In the genomic region with DNA sequence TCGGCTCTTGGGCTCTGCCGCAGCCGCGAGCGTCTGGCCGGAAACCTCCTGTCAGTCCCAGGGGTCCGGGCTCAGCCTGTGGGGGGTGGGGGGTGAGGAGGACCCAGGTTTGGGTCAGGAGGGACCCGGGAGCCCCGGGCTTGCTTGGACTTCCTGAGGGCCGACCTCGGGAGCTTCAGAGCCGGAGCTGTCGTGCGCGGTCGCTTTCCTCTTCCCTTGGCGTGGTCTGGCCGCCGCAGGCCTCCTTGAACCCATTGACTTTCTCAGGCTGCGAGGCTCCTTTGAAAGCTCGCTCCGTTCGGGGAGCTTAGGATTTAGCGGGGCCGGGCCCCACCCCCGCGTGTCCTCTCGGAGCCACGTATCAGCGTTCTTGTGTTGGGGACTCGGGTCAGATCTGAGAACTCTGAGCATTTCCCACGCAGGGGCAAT, we compare ENCODE assay signal across 8 mouse cellular contexts. TPM values are rescaled to one million over a fixed set of nuclear protein-coding genes. Genes with fewer than 3 reads are reported as not detected.
A peak's percentile ranks its signal among the peaks of the same experiment; 100 is the strongest.
DNase-seq lines count a peak whose midpoint lies in the region; ATAC-seq and TF ChIP-seq lines count a peak whose summit lies in the region.

No protein-coding gene starts in this region.

- in situ Hi-C loops in Patski (cut with MboI; ENCODE audit: low pct_unique_long_range_greater_than_20kb) = loop anchor here (5.0 kb wide), 1 partner anchor 72 kb away; a partner anchor contains a TSS

- no peaks in the 10 kb centered on the region for H3K9me3 ChIP-seq in embryonic facial prominence, embryonic 12.5 days
- no peaks in the 10 kb centered on the region for H3K9me3 ChIP-seq in hindbrain, embryonic 12.5 days (replicated peaks)
- no peaks in the 10 kb centered on the region for H3K9me3 ChIP-seq in liver, embryonic 11.5 days (ENCODE audit: control insufficient read depth, low read length)
- H3K9me3 ChIP-seq in neural tube, embryonic 13.5 days = no peaks in the 10 kb centered on the region

- POLR2A ChIA-PET in Patski (lab: Charles Lee) = interaction anchor here (0.6 to 3.1 kb wide), 9 partner anchors 15 to 1063 kb away, joined by 3 to 12 read pairs (median 5); no protein-coding TSS in a partner anchor

- CTCF ChIA-PET in Patski (lab: Charles Lee) = interaction anchor here (1.1 to 1.6 kb wide), 4 partner anchors 27 to 73 kb away, joined by 3 to 6 read pairs (median 4); a partner anchor contains a TSS

- under 1% methylated on average over 32 of the region's 32 CpGs for WGBS in embryonic facial prominence, embryonic 12.5 days
- under 1% methylated on average over 32 of the region's 32 CpGs for WGBS in hindbrain, embryonic 12.5 days
- under 1% methylated on average over 31 of the region's 32 CpGs for WGBS in liver, embryonic 11.5 days
- WGBS in neural tube, embryonic 13.5 days = under 1% methylated on average over 32 of the region's 32 CpGs

- H3K9ac ChIP-seq in embryonic facial prominence, embryonic 12.5 days = peak overlapping the region; percentile 95
- H3K9ac ChIP-seq in hindbrain, embryonic 12.5 days = peak overlapping the region; percentile 96
- peak overlapping the region; percentile 88 for H3K9ac ChIP-seq in liver, embryonic 11.5 days (ENCODE audit: low read depth, low read length)
- peak overlapping the region; percentile 96 for H3K9ac ChIP-seq in neural tube, embryonic 13.5 days

- peak; percentile 42 for ATAC-seq in Patski
- ATAC-seq in embryonic facial prominence, embryonic 12.5 days (ENCODE audit: insufficient number of reproducible peaks, insufficient read depth, low FRiP score, low TSS enrichment) = no peak; the same call in 1 of the 2 replicates
- peak; percentile 75 for ATAC-seq in hindbrain, embryonic 12.5 days (ENCODE audit: low FRiP score)
- ATAC-seq in liver, embryonic 11.5 days (replicated peaks; ENCODE audit: low FRiP score) = peak; percentile 40
- ATAC-seq in neural tube, embryonic 13.5 days (ENCODE audit: low read depth) = peak; percentile 72

- TF ChIP-seq CTCF in Patski (IDR thresholded peaks at IDR 0.05) = no peak

- peak overlapping the region; percentile 96 for H3K4me3 ChIP-seq in embryonic facial prominence, embryonic 12.5 days
- peak overlapping the region; percentile 98 for H3K4me3 ChIP-seq in hindbrain, embryonic 12.5 days
- peak overlapping the region; percentile 87 for H3K4me3 ChIP-seq in liver, embryonic 11.5 days (ENCODE audit: low read depth, low read length)
- peak overlapping the region; percentile 99 for H3K4me3 ChIP-seq in neural tube, embryonic 13.5 days

- peak overlapping the region; percentile 99 for H3K27ac ChIP-seq in embryonic facial prominence, embryonic 12.5 days
- peak overlapping the region; percentile 99 for H3K27ac ChIP-seq in hindbrain, embryonic 12.5 days
- peak overlapping the region; percentile 95 for H3K27ac ChIP-seq in liver, embryonic 11.5 days (ENCODE audit: low read depth, low read length)
- H3K27ac ChIP-seq in neural tube, embryonic 13.5 days (replicated peaks) = peak overlapping the region; percentile 99

- H3K27me3 ChIP-seq in Patski = no peaks in the 10 kb centered on the region
- H3K27me3 ChIP-seq in embryonic facial prominence, embryonic 12.5 days = no peaks in the 10 kb centered on the region
- peaks cover 13% of the 10 kb centered on the region; the same call in 1 of the 2 replicates for H3K27me3 ChIP-seq in hindbrain, embryonic 12.5 days
- no peaks in the 10 kb centered on the region for H3K27me3 ChIP-seq in liver, embryonic 11.5 days (replicated peaks; ENCODE audit: control insufficient read depth, insufficient read depth, low read length)
- peaks cover 23% of the 10 kb centered on the region for H3K27me3 ChIP-seq in neural tube, embryonic 13.5 days

- no peaks in the 10 kb centered on the region for H3K36me3 ChIP-seq in embryonic facial prominence, embryonic 12.5 days
- no peaks in the 10 kb centered on the region for H3K36me3 ChIP-seq in hindbrain, embryonic 12.5 days
- no peaks in the 10 kb centered on the region for H3K36me3 ChIP-seq in liver, embryonic 11.5 days (ENCODE audit: control insufficient read depth, insufficient read depth, low read length)
- H3K36me3 ChIP-seq in neural tube, embryonic 13.5 days = no peaks in the 10 kb centered on the region

- peak overlapping the region; percentile 68 for H3K4me2 ChIP-seq in embryonic facial prominence, embryonic 12.5 days (replicated peaks)
- peak overlapping the region; percentile 97 for H3K4me2 ChIP-seq in hindbrain, embryonic 12.5 days (replicated peaks)
- peak overlapping the region; percentile 79 for H3K4me2 ChIP-seq in liver, embryonic 11.5 days
- peak overlapping the region; percentile 97 for H3K4me2 ChIP-seq in neural tube, embryonic 13.5 days

- DNase-seq in layer of hippocampus, postnatal 36 days = peak; percentile 23 to 35
- no peak for DNase-seq in layer of hippocampus, postnatal 10 days (ENCODE audit: low spot score in 2 of 2)
- DNase-seq in Patski (ENCODE audit: low read depth, low spot score) = no peak
- no peak for DNase-seq in liver, embryonic 11.5 days (ENCODE audit: low spot score)
- DNase-seq in urinary bladder, postnatal 36 days (ENCODE audit: low spot score in 2 of 2) = peak; percentile 19 to 35

- H3K4me1 ChIP-seq in embryonic facial prominence, embryonic 12.5 days = peaks cover 11% of the 10 kb centered on the region
- peaks cover 14% of the 10 kb centered on the region for H3K4me1 ChIP-seq in hindbrain, embryonic 12.5 days
- H3K4me1 ChIP-seq in liver, embryonic 11.5 days (replicated peaks; ENCODE audit: control insufficient read depth, insufficient read depth, low read length) = peaks cover 19% of the 10 kb centered on the region
- peaks cover 23% of the 10 kb centered on the region for H3K4me1 ChIP-seq in neural tube, embryonic 13.5 days (replicated peaks)

RNA-seq across cellular contexts. Expression of a gene that starts 0.7 kb away (rescaled TPM):
- total RNA-seq in layer of hippocampus, postnatal 36 days (2021) = 10 to 100 TPM; 80.1 to 94.6 TPM
- total RNA-seq in layer of hippocampus, postnatal 10 days (2021) = 10 to 100 TPM; 80.2 to 96.9 TPM
- 104 TPM for polyA plus RNA-seq in Patski (2021)
- 52.9 and 54.4 TPM in 2 replicates for polyA plus RNA-seq in embryonic facial prominence, embryonic 12.5 days (2016; fragmentation: Nextera tagmentation; extraction: Ambion mirVana)
- 61.5 and 70.5 TPM in 2 replicates for polyA plus RNA-seq in hindbrain, embryonic 12.5 days (2016; fragmentation: Nextera tagmentation; extraction: Ambion mirVana)
- polyA plus RNA-seq in liver, embryonic 11.5 days (2014; fragmentation: Nextera tagmentation; extraction: Ambion mirVana) = 32.7 and 36.5 TPM in 2 replicates
- 49.6 and 53.4 TPM in 2 replicates for polyA plus RNA-seq in neural tube, embryonic 13.5 days (2015; fragmentation: Nextera tagmentation; extraction: Ambion mirVana)

RNA-seq across cellular contexts. Expression of a gene that starts 41.5 kb away (rescaled TPM):
- 10 to 100 TPM; 37.4 to 40.3 TPM for total RNA-seq in layer of hippocampus, postnatal 36 days (2021)
- total RNA-seq in layer of hippocampus, postnatal 10 days (2021) = 10 to 100 TPM; 40.8 to 41.1 TPM
- 40.5 TPM for polyA plus RNA-seq in Patski (2021)
- polyA plus RNA-seq in embryonic facial prominence, embryonic 12.5 days (2016; fragmentation: Nextera tagmentation; extraction: Ambion mirVana) = 9.3 and 9.6 TPM in 2 replicates
- polyA plus RNA-seq in hindbrain, embryonic 12.5 days (2016; fragmentation: Nextera tagmentation; extraction: Ambion mirVana) = 8.1 and 8.4 TPM in 2 replicates
- polyA plus RNA-seq in liver, embryonic 11.5 days (2014; fragmentation: Nextera tagmentation; extraction: Ambion mirVana) = 5.6 and 7.5 TPM in 2 replicates
- polyA plus RNA-seq in neural tube, embryonic 13.5 days (2015; fragmentation: Nextera tagmentation; extraction: Ambion mirVana) = 3.5 and 3.7 TPM in 2 replicates

Comparison
In these comparisons a context has a peak if more than half of its experiments do, and no peak if none do; other contexts are left out.
1. DNase-seq: peak in layer of hippocampus, postnatal 36 days (2 of 2) and urinary bladder, postnatal 36 days (2 of 2); none in layer of hippocampus, postnatal 10 days (0 of 2), Patski (single experiment) and liver, embryonic 11.5 days (single experiment).
2. Peak in every context shown above with its lines, with median percentiles within 50 percentile points of each other: H3K27ac ChIP-seq, H3K4me2 ChIP-seq, H3K4me3 ChIP-seq and H3K9ac ChIP-seq.